Mouse (Mus musculus) lung, postnatal 0 days (tissue): Measurements from ENCODE around the gene Fam173b.

Experiments used
- CTCF ChIP-seq: IDR thresholded peaks from 2 replicates; pipeline ENCODE4 v1.5.1; 2016; ENCODE audit warnings: antibody characterized with exemption, mild to moderate bottlenecking
- EP300 ChIP-seq: IDR thresholded peaks from 2 replicates; pipeline ENCODE4 v1.6.1; 2016; ENCODE audit warnings: antibody characterized with exemption, mild to moderate bottlenecking, control low read depth

DNA sequence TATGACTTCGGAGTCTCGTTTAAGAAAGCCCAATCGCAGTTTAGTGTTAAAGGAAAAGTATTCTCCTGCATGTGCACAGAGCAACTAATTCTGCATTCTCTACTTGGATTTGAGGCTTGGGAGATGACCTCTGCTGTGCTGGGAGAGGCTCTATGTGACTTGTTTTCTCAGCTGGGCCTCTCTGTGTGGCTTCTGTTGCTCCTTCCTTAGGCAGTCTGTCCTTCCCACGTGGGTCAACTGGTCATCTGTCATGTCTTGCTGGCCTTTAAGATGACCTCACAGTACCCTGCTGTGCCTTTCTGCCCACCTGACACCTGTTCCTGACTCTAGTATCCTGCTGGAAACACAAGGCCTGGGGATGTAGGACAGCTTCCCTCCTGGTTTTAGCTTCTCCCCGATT, 25.6 kb upstream of the Fam173b start:
- no peak for TF ChIP-seq CTCF
- no peak for TF ChIP-seq EP300
